Mouse (Mus musculus): ENCODE results near the gene BC016579.

Gene BC016579

DNA sequence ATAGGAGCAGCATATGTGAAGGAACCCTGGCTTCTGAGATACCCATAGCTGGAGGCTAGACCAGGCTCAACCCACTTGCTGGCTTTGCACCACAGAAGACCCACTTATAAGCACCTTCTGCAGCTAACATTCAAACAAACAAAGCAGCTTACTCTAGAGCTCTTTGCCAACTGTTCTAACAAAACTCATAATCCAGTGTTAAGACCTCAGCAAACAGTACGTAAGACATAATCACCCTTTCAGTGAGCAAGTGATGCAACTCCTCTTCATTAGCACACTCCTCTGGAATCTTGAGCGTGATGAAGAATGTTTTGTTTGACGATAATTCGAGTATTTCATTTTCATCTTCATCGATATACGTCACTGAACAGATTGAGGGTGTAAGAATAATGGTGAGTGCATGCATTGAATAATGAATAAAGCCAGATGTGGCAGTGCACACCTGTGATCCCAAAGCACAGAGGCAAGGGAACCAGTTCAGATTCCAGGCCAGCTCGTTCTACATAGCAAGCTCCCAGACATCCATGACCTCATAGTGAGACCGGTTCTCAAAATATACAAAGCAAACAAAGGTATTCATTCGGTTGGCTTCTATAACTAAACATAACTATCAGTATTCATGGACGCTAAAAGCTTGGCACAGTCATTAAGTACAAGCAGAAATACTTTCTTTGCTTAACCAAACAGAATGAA lies 13.7 kb downstream of the BC016579 start:
- no peak for DNase-seq

DNA sequence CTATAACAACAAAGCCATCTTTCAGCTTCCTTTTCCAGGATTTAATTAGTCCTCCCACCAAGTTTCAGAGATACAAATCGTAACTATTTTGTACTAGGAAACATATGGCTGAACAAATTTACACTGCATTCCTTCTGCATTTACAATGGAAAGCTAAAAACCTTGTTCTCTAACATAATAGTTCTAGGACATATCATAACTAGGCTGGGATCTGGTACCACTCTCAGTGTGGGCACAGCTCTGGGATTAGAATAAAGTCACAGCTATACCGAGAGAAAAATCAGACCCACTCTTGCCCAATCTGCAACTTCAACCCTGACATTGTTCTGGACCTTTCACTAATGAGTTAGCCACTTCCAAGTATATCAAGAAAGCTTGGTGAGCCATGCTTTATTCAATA lies 18.0 kb downstream of the BC016579 start:
- DNase-seq: no peak

DNA sequence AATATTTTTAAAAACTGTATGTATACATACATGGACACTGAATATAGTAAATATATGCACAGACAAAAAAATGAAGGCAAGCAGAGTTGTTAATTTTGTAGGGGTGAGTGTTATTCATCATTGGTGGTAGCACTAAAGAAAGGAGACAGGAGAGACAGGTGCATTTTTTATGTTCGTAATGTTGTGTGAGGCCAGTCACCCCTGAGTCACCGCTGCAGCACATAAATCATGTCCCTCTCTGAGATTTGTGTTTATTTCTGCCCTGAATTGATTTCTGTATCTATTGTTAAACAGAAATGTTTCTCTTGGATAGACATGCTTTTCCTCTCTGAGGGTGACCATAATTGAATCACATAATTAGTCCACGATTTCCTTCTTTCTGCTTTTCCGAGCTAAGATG lies 21.4 kb downstream of the BC016579 start:
- DNase-seq: no peak

DNA sequence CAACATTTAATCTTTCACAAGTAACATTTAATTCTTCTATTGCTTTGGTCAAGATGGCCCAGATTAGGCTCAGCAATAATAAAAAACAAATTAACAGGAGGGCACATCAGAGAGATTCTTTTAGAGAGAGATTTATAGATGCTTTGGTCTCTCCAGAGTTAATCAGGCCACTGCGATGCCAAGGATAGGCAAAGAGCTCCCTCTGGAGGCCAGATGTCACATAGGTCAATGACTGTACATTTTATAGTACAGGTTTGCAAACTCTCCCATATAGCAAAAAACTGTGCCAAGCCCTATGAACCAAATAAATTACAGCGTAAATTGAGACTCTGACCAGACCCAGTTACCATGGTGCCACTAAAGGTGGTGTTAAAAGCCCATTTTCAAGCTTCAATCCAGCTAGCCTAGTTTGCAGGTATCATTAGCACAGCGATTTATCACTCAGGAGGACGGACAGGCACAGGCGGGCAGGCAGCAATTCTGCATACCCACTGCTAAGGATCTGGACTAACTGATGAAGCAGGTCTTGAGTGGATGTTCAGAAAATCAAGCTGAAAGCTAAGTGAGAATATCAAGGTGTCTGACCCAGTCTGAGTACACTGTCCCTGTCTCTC lies 23.4 kb downstream of the BC016579 start:
- peak; percentile 79 for DNase-seq

DNA sequence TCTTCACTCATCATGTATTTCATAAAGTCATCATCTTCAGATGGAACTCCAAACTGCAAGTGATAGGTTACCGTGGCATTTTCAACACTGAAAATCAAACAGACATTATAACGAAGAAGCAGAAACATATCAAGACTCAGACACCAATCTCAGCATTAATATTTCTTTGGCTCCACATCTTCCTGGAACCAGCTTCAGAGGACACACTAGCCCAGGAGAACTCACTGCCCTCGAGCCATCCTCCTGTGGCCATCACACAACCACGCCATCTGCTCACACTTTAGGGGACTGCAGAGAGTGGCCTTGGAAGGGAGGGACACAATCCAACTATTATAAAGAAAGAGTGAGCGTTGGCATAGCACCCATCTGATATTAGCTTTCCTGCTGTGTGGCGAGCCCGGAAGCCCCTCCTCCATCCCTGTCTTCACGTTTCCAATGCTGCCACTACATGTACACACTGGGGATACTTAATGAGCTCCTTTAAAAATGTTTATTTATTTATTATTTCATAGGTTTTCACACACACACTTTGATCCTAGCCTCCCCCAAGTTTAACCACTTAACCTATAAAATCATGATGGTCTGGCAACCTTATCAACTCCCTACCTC lies 24.3 kb downstream of the BC016579 start:
- no peak for DNase-seq

DNA sequence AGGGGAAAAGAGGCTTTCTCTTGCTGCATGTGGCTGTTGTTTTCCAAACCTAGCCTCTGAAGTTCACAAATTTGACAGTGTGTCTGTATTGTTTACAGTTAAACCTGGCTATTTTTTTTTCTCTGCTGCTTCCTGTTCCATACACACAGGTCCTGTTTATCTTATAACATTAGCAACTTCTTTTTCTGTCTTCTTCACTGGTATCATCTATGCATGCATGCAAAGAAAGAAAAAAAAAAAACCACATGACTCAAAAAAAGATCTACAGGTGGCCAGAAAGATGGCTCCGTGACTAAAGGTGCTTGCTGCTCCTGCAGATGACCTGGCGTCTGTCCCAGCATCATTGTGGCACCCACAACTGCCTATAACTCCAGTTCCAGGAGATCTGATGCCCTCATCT lies 28.5 kb downstream of the BC016579 start:
- no peak for DNase-seq

DNA sequence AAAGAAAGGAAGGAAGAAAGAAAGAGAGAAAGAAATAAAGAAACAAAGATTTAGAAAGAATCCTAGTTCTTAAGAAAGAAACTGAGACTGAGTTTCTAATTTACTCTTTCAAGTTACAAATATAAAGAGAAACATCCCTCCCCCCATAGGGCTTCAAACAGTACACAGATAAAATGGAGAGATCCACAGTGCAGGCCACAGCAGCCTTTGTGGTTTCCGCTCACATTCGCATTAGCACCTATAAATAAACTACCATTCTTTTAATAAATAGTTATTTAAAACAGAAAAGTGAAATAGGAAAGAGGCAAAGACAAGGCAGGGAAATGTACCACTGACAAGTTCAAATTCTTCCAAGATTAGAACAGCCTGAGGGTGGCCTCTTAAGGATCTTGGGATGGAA lies 29.1 kb downstream of the BC016579 start:
- no peak for DNase-seq

DNA sequence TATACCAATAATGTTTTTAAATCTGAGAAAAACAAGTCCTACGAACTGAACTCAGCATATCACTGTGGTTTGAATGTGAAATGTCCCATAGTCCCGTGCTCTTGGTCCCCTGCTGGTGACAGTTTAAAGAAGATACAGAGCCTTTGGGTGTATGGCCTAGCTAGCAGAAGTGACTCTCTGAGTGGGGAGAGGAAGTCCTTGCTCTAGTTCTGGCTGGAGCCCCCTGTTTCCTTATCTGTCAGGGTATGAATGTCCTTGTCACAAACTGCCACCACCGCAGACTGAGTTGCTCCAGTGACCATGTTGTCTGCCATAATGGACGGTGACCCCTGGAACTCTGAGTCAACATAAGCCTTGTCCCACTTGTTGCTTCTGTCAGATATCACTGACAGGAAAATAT lies 30.6 kb downstream of the BC016579 start:
- no peak for DNase-seq

DNA sequence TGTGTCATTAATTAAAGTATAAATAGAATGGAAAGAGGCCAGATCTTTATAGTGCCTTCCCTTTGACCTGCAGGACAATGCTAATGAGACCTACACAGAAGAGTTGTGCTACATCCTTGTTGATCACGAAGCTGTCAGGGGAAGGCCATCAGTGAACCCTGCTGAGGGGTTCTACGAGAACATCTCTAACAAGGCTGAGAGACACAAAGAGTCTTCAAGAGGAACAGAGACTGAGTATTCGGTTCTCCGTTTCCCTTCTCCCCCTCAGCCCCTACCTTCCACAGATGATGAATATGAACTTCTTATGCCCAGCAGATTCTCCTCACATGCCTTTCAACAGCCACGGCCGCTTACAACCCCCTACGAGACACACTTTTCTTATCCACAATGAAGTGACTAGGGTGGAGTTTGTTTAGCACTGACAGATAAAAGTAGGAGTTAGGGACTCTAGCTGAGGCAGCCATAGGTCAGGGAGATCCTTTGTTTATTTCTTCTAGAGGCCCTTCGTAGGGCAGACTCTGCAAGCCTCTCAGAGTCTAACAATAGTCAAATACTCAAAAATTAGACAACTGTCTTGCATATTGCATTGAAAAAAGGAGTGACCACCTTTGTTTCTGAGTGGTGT lies 34.0 kb downstream of the BC016579 start:
- DNase-seq: no peak

DNA sequence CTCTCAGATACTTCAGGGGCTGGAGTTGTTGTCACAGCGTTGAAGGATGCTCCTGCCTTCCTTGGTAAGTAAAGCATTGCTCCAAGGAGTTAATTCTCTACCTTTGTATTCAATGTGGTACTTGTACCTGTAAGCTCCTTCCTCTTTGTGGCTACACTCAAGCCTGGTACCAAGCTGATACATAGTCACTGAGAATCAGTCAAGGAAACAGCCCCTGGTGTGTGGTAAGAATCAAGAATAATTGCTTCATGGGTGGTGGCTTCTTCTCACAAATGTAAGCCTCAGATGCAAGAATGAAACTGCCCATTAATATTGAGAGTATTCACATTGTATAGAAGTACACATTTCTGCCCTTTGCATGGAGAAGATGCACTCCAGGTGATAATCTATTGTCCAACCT lies 37.9 kb downstream of the BC016579 start:
- no peak for DNase-seq

DNA sequence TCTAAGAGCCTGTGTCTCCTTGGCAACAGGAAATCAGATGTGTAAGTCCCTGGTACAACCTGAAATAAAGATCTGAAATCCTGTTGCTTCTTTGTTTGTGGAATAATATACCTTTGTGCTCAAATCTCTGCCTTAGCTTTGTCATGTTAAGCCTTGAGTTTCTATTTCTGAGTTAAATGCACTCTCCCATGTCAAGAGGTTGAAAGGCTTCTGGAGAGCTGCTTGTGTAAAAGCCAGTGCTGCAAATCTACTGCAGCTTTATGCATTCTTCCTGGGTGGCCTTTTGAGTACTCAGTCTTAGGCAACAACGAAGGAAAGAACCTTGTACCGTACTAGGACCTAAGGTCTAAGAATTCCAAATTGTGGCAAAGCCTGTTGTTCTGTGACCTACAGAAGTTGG lies 40.6 kb downstream of the BC016579 start:
- DNase-seq: no peak

DNA sequence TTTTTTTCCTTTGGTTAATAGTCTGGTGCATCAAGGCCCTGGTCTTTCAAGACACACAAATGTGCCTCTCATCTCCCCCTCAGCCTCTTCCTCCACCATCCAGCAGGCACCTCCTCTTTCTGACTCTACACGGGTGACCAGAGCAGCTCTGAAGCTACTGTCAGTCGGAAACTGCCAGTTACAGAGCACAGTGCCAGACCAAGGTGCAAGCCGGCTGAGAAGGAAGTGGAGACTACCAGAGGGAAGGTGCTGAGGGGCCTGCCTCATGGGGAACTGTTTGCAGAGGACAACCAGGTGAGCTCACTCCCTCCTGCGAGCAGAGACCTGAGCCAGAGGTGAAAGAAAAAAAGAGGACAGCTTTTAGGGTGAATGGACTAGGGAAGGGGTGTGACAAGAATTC lies 43.6 kb downstream of the BC016579 start, which contains the start of gene Gcsam:
Gene Gcsam (plus strand): TSS at position 114 of the 400 bp plus-strand sequence.
- DNase-seq: no peak

DNA sequence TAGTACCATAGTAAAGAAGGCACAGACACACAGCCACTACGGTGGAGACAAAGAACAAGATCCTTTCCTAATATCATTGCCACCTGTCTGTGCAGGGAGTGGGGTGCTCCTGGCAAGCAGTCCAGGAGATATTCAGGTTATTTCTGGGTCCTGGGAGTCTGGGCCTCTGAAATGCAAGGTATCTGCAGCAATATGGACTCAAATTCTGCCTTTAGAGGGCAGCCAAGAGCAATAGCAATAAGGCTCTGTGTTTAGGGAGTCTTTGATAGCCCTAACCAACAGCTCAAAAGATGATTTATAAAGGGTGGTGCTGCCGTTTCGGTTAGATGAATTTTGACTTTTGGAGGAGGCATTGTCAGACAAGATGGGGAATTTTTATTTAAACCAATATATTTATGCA lies 44.6 kb downstream of the BC016579 start:
- peak; percentile 44 for DNase-seq

DNA sequence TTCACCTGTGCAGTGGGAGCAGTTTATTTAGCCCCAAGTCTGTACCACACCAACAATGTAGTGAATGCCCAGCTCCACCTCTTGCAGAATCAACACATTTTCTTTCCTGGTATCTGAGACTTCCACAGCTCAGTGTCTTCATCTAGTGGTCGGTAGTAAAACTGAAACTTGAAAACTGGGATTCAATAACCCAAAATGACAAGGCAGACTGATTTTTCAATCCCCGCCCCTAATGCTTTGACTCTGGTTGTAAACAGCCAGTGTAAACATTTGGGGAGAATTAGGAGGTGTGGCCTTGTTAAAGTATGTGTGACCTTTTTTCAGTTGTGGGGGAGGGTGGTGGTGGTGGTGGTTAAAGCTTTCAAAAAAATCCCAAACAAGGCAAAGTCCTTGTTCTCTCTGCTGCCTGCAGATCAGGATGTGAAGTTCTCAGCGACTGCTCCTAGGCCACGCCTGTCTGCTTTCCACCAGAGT lies 45.4 kb downstream of the BC016579 start:
- no peak for DNase-seq

DNA sequence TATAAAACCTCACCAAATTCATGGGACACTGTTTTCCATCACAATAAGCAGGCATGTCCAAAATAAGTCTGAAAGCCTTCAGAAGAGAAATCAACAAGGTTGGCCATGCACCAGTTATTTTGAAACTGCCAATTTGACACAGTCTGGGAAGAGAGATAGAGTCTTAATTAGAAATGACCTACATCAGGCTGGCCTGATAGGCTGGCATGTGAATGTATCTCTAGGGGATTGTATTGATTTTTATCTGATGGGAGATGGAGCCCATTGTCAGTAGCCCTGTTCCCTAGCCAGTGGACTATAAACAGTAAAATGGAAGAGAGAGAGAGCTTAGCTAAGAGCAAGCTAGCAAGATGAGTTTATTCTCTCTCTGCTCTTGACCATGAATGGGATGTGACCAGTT lies 58.4 kb downstream of the BC016579 start:
- no peak for DNase-seq

DNA sequence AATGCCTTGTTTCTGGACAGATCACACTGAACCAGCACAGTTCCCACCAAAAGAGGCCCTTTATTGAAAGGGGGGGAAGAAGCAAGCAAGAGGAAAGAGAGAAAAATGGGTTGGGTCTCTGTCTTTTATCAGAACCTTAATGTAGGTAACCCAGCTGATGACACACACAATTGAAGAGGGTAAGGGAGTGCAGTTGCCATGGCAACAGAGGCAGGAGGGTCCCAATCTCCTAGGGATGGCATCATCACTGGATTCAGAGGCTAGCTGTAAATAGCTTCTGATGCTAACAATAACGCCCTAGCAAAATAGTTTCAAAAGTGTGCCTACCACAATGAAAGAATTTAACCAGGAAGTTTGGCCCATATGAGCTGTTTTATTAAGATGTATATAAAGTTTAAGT lies 60.2 kb downstream of the BC016579 start:
- DNase-seq: no peak

DNA sequence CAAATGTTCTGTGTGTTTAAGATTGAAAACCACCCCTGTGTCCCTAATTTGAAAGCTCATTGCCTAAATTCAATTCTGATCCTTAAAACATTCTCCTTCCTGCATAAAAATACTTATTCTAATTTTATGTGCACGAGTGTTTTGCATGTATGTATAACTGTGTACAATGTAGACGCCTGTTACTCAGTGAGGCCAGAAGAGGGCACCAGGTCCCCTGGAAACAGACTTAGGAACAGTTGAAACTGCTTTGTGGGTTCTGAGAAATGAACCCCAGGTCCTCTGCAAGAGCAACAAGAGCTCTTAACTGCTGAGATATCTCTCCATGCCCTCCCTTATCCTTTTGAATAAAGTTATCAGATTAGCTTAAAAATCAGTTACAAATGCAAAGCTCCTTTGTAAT lies 71.4 kb downstream of the BC016579 start:
- peak; percentile 69 for DNase-seq

DNA sequence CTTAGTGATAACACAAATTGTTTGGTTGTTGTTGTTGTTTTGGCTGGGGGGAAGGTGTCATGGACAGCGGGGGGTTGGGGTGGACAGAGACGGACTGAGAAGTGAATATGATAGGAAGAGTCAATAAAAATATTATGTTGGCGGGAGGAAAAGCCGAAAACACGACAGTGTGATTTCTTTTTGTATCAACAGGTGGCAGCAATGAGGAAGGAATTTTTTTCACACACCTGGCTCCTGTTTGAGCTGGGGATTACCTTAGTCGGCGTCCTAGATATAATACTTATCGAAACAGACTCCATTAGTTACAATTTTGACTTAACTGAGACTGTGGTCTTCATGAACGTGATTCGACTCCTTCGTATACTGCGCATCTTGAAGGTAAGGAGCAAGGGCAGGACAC lies 74.0 kb downstream of the BC016579 start:
- DNase-seq: no peak
